Mouse (Mus musculus): ENCODE results near the gene Caskin1. TPM values are rescaled to one million over a fixed set of nuclear protein-coding genes. Genes with fewer than 3 reads are reported as not detected.

Gene Caskin1
- polyA plus RNA-seq, 1 experiment from 2014 or later: 5.2 TPM

- no peak overlapping the region for H3K4me3 ChIP-seq
- 83% methylated on average over 5 of the region's 5 CpGs for WGBS
- peaks cover 56% of the 10 kb centered on the region for H3K36me3 ChIP-seq
- no peak for ATAC-seq (ENCODE audit: low FRiP score, low read depth)
- peaks cover 46% of the 10 kb centered on the region for H3K4me1 ChIP-seq
- no peak overlapping the region for H3K9ac ChIP-seq
- no peaks in the 10 kb centered on the region for H3K9me3 ChIP-seq
- no peaks in the 10 kb centered on the region for H3K27me3 ChIP-seq
- H3K27ac ChIP-seq: peak overlapping the region; percentile 65; the same call in 1 of the 2 replicates
- H3K4me2 ChIP-seq (replicated peaks): no peak overlapping the region
These were observed 13.8 kb upstream of the Caskin1 start for GRCm38 (mm10) chr17:24474557-24474956.

DNA sequence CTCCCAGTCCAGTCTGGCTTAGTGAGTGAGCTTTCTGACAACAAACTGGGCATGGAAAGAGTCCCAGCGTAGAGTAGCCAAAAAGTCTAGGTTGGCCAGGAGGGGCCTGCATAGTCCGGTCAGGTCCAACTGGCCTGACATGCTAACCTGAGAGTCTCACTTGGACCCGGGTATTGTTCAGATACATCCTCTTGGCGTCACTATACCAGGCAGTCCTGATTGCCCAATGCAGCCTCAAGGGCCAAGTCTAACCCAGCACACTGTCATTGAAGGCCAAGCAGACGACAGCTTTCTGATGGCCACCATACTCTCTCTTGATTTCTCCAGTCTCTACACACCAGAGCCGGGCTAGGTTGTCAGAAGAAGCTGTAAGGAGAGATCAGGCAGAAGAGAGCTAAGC is 12.8 kb upstream of the Caskin1 start:
- Histone ChIP-seq H3K36me3 (peaks cover 56% of the 10 kb centered on the region), H3K27me3 (no peaks in the 10 kb centered on the region), H3K9me3 (no peaks in the 10 kb centered on the region), H3K9ac (no peak overlapping the region), H3K27ac (no peak overlapping the region), H3K4me1 (peaks cover 53% of the 10 kb centered on the region), H3K4me3 (no peak overlapping the region), H3K4me2 (replicated peaks) (no peak overlapping the region)
- WGBS: 94% methylated on average over 6 of the region's 6 CpGs
- ATAC-seq (ENCODE audit: low FRiP score, low read depth): no peak

- Histone ChIP-seq H3K4me3 (no peak overlapping the region), H3K4me2 (replicated peaks) (no peak overlapping the region), H3K9me3 (no peaks in the 10 kb centered on the region), H3K9ac (no peak overlapping the region), H3K27me3 (no peaks in the 10 kb centered on the region), H3K4me1 (peaks cover 47% of the 10 kb centered on the region), H3K27ac (no peak overlapping the region), H3K36me3 (peaks cover 56% of the 10 kb centered on the region)
- 92% methylated on average over 10 of the region's 10 CpGs for WGBS
- no peak for ATAC-seq (ENCODE audit: low FRiP score, low read depth)
These were observed 12.2 kb upstream of the Caskin1 start for GRCm38 (mm10) chr17:24476022-24476776.

DNA sequence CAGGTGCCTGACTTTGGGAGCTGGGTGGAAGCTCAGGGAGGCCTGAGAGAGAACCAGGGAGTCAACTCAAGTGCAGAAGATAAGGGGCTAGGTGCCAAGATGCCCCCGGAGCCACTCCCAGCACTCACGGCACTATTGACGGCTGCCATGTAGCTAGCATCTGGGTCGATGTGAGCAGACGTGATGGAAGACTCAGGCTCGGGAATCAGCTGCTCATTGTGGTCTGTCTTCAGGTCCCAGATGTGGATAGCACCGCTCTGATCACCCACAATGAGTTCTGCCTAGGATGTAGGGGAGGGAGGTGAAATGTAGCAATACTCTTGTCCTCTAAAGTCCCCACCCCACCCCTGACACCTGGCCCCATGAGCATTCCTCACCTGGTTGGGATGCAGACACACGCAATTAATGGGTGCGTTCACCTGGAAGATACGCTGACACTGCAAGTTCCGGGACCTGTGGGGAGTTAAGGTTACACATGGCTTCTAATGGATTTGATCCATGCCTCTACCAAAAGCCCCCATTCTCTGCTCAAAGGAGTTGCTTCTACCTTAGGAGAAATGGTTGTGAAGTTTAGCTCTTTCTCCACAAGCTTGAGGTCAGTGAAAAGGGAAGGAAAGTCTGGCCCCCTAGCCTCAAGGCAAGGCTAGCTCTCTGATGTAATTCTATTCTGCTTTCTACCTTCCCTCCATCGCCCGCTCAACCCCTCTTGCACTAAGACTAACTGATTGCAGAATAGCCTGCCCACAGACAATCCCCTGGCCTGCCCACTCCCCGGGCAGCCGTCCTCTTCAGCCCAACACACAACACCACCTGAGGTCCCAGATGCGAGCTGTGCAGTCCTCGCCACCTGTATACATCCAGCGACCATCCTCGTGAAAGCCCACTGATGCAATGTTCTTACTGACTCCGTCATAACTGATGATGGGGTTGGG is 11.1 kb upstream of the Caskin1 start:
- no peak overlapping the region for H3K4me3 ChIP-seq
- H3K4me2 ChIP-seq (replicated peaks): peak overlapping the region; percentile 77
- H3K36me3 ChIP-seq: peaks cover 55% of the 10 kb centered on the region
- no peak overlapping the region for H3K27ac ChIP-seq
- no peaks in the 10 kb centered on the region for H3K9me3 ChIP-seq
- no peak for ATAC-seq (ENCODE audit: low FRiP score, low read depth)
- H3K27me3 ChIP-seq: no peaks in the 10 kb centered on the region
- H3K9ac ChIP-seq: peak overlapping the region; percentile 83
- H3K4me1 ChIP-seq: peaks cover 36% of the 10 kb centered on the region
- 92% methylated on average over 20 of the region's 20 CpGs for WGBS

GRCm38 (mm10) chr17:24477985-24478600 is 10.3 kb upstream of the Caskin1 start:
- Histone ChIP-seq H3K4me3 (peak overlapping the region; percentile 76), H3K27me3 (no peaks in the 10 kb centered on the region), H3K27ac (peak overlapping the region; percentile 96; the same call in 1 of the 2 replicates), H3K9me3 (no peaks in the 10 kb centered on the region), H3K4me1 (peaks cover 28% of the 10 kb centered on the region), H3K4me2 (replicated peaks) (peak overlapping the region; percentile 77), H3K36me3 (peaks cover 47% of the 10 kb centered on the region), H3K9ac (peak overlapping the region; percentile 83)
- whole genome bisulfite sequencing: 55% methylated on average over 11 of the region's 11 CpGs
- peak; percentile 10; the same call in 1 of the 2 replicates for ATAC-seq (ENCODE audit: low FRiP score, low read depth)

- Histone ChIP-seq H3K4me2 (replicated peaks) (peak within 1 kb of the TSS; percentile 77), H3K4me3 (peak within 1 kb of the TSS; percentile 76), H3K27ac (peak within 1 kb of the TSS; percentile 96), H3K4me1 (peaks cover 25% of the 10 kb centered on the region), H3K36me3 (peaks cover 40% of the 10 kb centered on the region), H3K27me3 (no peaks in the 10 kb centered on the region), H3K9ac (peak within 1 kb of the TSS; percentile 83), H3K9me3 (no peaks in the 10 kb centered on the region)
- WGBS: under 1% methylated on average over 48 of the region's 48 CpGs
- peak; percentile 94 for ATAC-seq (ENCODE audit: low FRiP score, low read depth)
These were observed 9.6 kb upstream of the Caskin1 start, which contains the start of gene Mlst8 for GRCm38 (mm10) chr17:24478663-24479380. Mlst8 (minus strand) TSS chr17:24479078.

GRCm38 (mm10) chr17:24479431-24479830 is 9.0 kb upstream of the Caskin1 start:
- Histone ChIP-seq H3K9me3 (no peaks in the 10 kb centered on the region), H3K27me3 (no peaks in the 10 kb centered on the region), H3K9ac (no peak overlapping the region), H3K4me3 (peak overlapping the region; percentile 76), H3K27ac (no peak overlapping the region), H3K4me1 (peaks cover 19% of the 10 kb centered on the region), H3K4me2 (replicated peaks) (peak overlapping the region; percentile 77), H3K36me3 (peaks cover 34% of the 10 kb centered on the region)
- WGBS: 22% methylated on average over 1 of the region's 1 CpGs
- ATAC-seq (ENCODE audit: low FRiP score, low read depth): no peak

DNA sequence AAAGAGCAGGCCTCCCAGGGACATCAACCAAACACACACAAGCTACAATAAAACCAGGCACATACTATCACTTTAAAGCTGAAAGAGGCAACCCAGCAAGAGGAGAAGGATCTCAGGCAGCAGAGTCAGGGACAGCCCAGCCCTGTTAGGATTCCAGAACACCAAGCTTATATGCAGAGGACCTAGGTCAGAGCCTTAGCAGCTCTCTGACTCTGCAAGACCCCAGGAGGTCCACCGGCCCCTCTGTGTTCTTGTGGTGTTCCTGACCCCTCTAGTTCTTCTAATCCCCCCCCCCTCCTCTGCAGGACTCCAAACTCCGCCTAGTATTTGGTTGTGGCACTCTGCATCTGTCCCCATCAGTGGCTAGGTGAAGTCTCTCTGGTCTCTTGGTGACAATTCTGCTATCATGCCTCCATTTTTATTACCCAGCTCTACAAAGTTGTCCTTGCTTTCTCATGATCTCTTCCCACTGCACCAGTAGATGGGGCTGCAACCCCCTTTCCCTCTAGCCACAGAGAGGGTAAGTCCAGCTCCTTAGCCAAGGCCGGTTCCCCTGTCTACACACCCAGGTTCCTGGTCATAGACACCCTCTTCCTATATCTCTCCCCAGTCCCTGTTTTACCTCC is 8.1 kb upstream of the Caskin1 start:
- Histone ChIP-seq H3K27ac (peak overlapping the region; percentile 39; the same call in 1 of the 2 replicates), H3K4me2 (replicated peaks) (peak overlapping the region; percentile 77; the same call in 1 of the 2 replicates), H3K4me3 (no peak overlapping the region), H3K9me3 (no peaks in the 10 kb centered on the region), H3K9ac (no peak overlapping the region), H3K4me1 (peaks cover 21% of the 10 kb centered on the region), H3K27me3 (no peaks in the 10 kb centered on the region), H3K36me3 (peaks cover 25% of the 10 kb centered on the region)
- 44% methylated on average over 3 of the region's 3 CpGs for WGBS
- ATAC-seq (ENCODE audit: low FRiP score, low read depth): no peak

DNA sequence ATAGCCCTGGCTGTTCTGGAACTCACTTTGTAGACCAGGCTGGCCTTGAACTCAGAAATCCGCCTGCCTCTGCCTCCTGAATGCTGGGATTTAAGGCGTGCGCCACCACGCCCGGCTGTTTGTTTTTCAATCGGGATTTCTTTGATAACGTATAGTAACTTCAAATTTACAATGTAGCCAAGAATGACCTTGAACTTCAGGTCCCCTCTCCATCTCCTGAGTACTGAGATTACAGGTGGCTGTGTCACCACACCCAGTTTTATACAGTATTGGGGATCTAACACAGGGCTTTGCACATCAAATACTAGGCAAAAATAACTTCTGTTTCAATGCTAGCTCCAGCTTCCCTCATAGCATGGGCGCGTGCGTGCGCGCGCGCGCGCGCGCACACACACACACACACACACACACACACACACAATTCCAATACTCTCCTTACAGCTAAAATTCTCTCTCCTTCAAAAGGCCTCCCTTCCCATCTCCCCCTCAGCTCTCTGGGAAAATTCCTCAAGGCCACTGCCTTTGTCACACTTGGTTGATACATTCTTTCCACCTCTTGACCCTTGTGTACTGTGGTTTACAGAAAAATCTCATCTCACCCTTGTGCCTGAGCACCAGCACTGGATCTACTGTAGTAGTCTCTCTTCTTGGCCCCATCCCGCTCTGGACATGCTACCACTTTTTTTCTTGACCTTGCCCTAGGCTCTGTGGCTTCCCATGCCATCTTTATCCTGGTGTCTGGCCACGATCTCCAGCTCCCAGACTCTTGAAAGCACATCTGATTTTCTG is 7.2 kb upstream of the Caskin1 start:
- WGBS: 96% methylated on average over 20 of the region's 20 CpGs
- no peak for ATAC-seq (ENCODE audit: low FRiP score, low read depth)
- H3K36me3 ChIP-seq: peaks cover 16% of the 10 kb centered on the region
- no peaks in the 10 kb centered on the region for H3K9me3 ChIP-seq
- H3K27ac ChIP-seq: no peak overlapping the region
- H3K4me2 ChIP-seq (replicated peaks): no peak overlapping the region
- no peak overlapping the region for H3K9ac ChIP-seq
- H3K4me3 ChIP-seq: no peak overlapping the region
- H3K4me1 ChIP-seq: peaks cover 25% of the 10 kb centered on the region
- no peaks in the 10 kb centered on the region for H3K27me3 ChIP-seq

- no peak overlapping the region for H3K9ac ChIP-seq
- H3K4me3 ChIP-seq: no peak overlapping the region
- peaks cover 20% of the 10 kb centered on the region for H3K4me1 ChIP-seq
- no peaks in the 10 kb centered on the region for H3K36me3 ChIP-seq
- 86% methylated on average over 3 of the region's 3 CpGs for WGBS
- H3K4me2 ChIP-seq (replicated peaks): no peak overlapping the region
- H3K9me3 ChIP-seq: no peaks in the 10 kb centered on the region
- no peak overlapping the region for H3K27ac ChIP-seq
- no peak for ATAC-seq (ENCODE audit: low FRiP score, low read depth)
- peaks cover 18% of the 10 kb centered on the region for H3K27me3 ChIP-seq
These were observed 4.9 kb upstream of the Caskin1 start for GRCm38 (mm10) chr17:24483495-24483894.

All from limb, embryonic 13.5 days (tissue).